Mouse (Mus musculus): Measurements from ENCODE around the gene N4bp2l1. TPM values are rescaled to one million over a fixed set of nuclear protein-coding genes. Genes with fewer than 3 reads are reported as not detected.

The N4bp2l1 gene
- polyA plus RNA-seq, 1 experiment from 2014 or later, result 17.4 TPM

Other genes with a start within 250 kb of the N4bp2l1 start
- gene Zar1l, start 79.0 kb downstream of the N4bp2l1 start, polyA plus RNA-seq (2015; fragmentation: Nextera tagmentation; extraction: Ambion mirVana), result not detected in 2 replicates
- 17.0 and 17.1 TPM in 2 replicates for gene Brca2, start 74.6 kb downstream of the N4bp2l1 start, polyA plus RNA-seq (2015; fragmentation: Nextera tagmentation; extraction: Ambion mirVana)
- gene N4bp2l2, start 69.0 kb upstream of the N4bp2l1 start, polyA plus RNA-seq (2015; fragmentation: Nextera tagmentation; extraction: Ambion mirVana), result 17.1 and 17.4 TPM in 2 replicates
- 8.5 and 9.2 TPM in 2 replicates for gene Pds5b, start 76.6 kb upstream of the N4bp2l1 start, polyA plus RNA-seq (2015; fragmentation: Nextera tagmentation; extraction: Ambion mirVana)

All from liver, embryonic 16.5 days (tissue).